Mouse (Mus musculus) R1 (cell line): ENCODE data around the gene Axl.

Experiments
- DNase-seq: peaks from one replicate; pipeline ENCODE4 v3.0.0-alpha.2; 2018; ENCODE audit warnings: low read depth, low spot score

Axl gene

GRCm38 (mm10) chr7:25754439-25754737, 34.1 kb downstream of the Axl start:
- DNase-seq: no peak

GRCm38 (mm10) chr7:25753643-25754438, 34.7 kb downstream of the Axl start:
- DNase-seq: peak; percentile 31

GRCm38 (mm10) chr7:25753076-25753475, 35.4 kb downstream of the Axl start:
- no peak for DNase-seq

- no peak for DNase-seq
Observed at GRCm38 (mm10) chr7:25746844-25747243, 41.7 kb downstream of the Axl start.

GRCm38 (mm10) chr7:25738277-25738676, 50.2 kb downstream of the Axl start:
- no peak for DNase-seq

- peak; percentile 47 for DNase-seq
Observed at GRCm38 (mm10) chr7:25736920-25737319, 51.6 kb downstream of the Axl start.

- DNase-seq: no peak
Observed at GRCm38 (mm10) chr7:25734991-25735390, 53.5 kb downstream of the Axl start.

GRCm38 (mm10) chr7:25731294-25732055, 57.0 kb downstream of the Axl start:
- no peak for DNase-seq

GRCm38 (mm10) chr7:25729862-25730261, 58.6 kb downstream of the Axl start:
- no peak for DNase-seq

- no peak for DNase-seq
Observed at GRCm38 (mm10) chr7:25729396-25729795, 59.1 kb downstream of the Axl start.

- no peak for DNase-seq
Observed at GRCm38 (mm10) chr7:25727800-25728199, 60.7 kb downstream of the Axl start.

GRCm38 (mm10) chr7:25725886-25726285, 62.6 kb downstream of the Axl start:
- DNase-seq: peak; percentile 22

- peak; percentile 45 for DNase-seq
Observed at GRCm38 (mm10) chr7:25721776-25722175, 66.7 kb downstream of the Axl start.

GRCm38 (mm10) chr7:25720760-25721159, 67.7 kb downstream of the Axl start:
- DNase-seq: no peak

GRCm38 (mm10) chr7:25719761-25720610, 68.5 kb downstream of the Axl start:
- peak; percentile 82 for DNase-seq

- peak; percentile 97 for DNase-seq
Observed at GRCm38 (mm10) chr7:25718788-25719417, 69.6 kb downstream of the Axl start, which contains the start of gene Ccdc97. TSS of gene Ccdc97 (minus strand) at chr7:25719088.

- DNase-seq: no peak
Observed at GRCm38 (mm10) chr7:25717478-25717877, 71.0 kb downstream of the Axl start.

GRCm38 (mm10) chr7:25715731-25716271, 72.7 kb downstream of the Axl start:
- DNase-seq: no peak

- no peak for DNase-seq
Observed at GRCm38 (mm10) chr7:25714581-25714980, 73.9 kb downstream of the Axl start.

- no peak for DNase-seq
Observed at GRCm38 (mm10) chr7:25712801-25713200, 75.7 kb downstream of the Axl start.

GRCm38 (mm10) chr7:25711731-25712197, 76.7 kb downstream of the Axl start:
- no peak for DNase-seq
